8 mouse cellular contexts compared by ENCODE assay signal in the genomic region with DNA sequence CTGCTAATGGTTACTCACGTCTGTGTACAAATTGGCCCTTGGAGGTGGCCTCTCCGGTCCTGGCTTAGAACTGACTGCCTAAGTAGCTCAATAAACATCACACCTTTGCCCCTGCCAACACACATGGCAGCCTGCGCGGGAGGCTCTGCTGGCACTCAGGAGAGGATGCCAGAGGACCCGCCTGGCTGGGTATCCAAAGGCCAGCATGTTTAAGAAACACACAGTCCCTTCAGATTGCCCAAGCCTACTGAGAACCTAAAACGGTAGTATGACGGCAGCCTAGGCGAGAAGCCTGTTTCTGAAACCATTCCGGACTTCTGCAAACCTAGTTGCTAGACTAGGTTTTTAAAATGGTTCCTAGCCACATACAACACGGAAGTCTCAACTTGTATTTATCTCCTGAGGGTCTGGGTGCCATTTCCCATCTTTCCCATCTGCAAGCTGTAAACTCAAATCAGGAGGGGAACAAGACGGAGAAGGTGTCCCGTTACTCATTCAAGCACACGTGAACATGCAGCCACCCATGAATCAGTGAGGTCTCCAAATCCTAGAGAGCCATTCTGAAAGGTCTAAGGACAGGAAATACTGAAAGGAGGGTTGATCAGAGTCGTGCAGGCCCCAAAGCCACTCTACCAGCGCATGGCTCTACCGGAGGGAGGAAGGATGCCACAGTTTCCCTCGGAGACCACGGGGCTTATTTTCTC. TPM values are rescaled to one million over a fixed set of nuclear protein-coding genes. Genes with fewer than 3 reads are reported as not detected.
A peak's percentile ranks its signal among the peaks of the same experiment; 100 is the strongest.
DNase-seq lines count a peak whose midpoint lies in the region; ATAC-seq and TF ChIP-seq lines count a peak whose summit lies in the region.

No protein-coding gene starts in this region.

- no peaks in the 10 kb centered on the region for H3K36me3 ChIP-seq in heart, embryonic 15.5 days
- H3K36me3 ChIP-seq in E14TG2a.4 (ENCODE audit: insufficient read depth, low read length): no peaks in the 10 kb centered on the region
- no peaks in the 10 kb centered on the region for H3K36me3 ChIP-seq in forebrain, embryonic 12.5 days (replicated peaks)
- H3K36me3 ChIP-seq in heart, embryonic 10.5 days: 0 out of 2 replicates have a peak, but pooled peaks cover 9% of the 10 kb centered on the region

- no peaks in the 10 kb centered on the region for H3K9me3 ChIP-seq in heart, embryonic 15.5 days (replicated peaks)
- H3K9me3 ChIP-seq in E14TG2a.4 (ENCODE audit: low read length): no peaks in the 10 kb centered on the region
- H3K9me3 ChIP-seq in forebrain, embryonic 12.5 days: no peaks in the 10 kb centered on the region
- H3K9me3 ChIP-seq in heart, embryonic 10.5 days: no peaks in the 10 kb centered on the region

- TF ChIP-seq CTCF in E14TG2a.4 (conservative IDR thresholded peaks at IDR 0.05; ENCODE audit: low read length): no peak

- H3K4me1 ChIP-seq in heart, embryonic 15.5 days (replicated peaks): peaks cover 21% of the 10 kb centered on the region
- peaks cover 27% of the 10 kb centered on the region for H3K4me1 ChIP-seq in E14TG2a.4 (replicated peaks; ENCODE audit: low read depth, low read length)
- no peaks in the 10 kb centered on the region for H3K4me1 ChIP-seq in forebrain, embryonic 12.5 days
- H3K4me1 ChIP-seq in heart, embryonic 10.5 days: peaks cover 56% of the 10 kb centered on the region

- H3K27me3 ChIP-seq in heart, embryonic 15.5 days: no peaks in the 10 kb centered on the region
- peaks cover 33% of the 10 kb centered on the region for H3K27me3 ChIP-seq in E14TG2a.4 (ENCODE audit: insufficient read depth, low read length)
- H3K27me3 ChIP-seq in forebrain, embryonic 12.5 days: no peaks in the 10 kb centered on the region; the same call in 1 of the 2 replicates
- H3K27me3 ChIP-seq in heart, embryonic 10.5 days (ENCODE audit: insufficient read depth, poor library complexity, severe bottlenecking): no peaks in the 10 kb centered on the region

- no peak for DNase-seq in heart, adult 9 months (ENCODE audit: low spot score in 2 of 2)
- no peak for DNase-seq in adrenal gland, postnatal 36 days
- DNase-seq in heart, embryonic 10.5 days (ENCODE audit: low spot score): no peak

- ATAC-seq in heart, embryonic 15.5 days (replicated peaks; ENCODE audit: insufficient number of reproducible peaks, insufficient read depth, low FRiP score, low read depth): no peak
- peak; percentile 13 to 47; a peak in 2 of 4 replicates for ATAC-seq in hematopoietic stem cell, adult 5-6 weeks (replicated peaks in 1 of 2; ENCODE audit: insufficient read depth in 1 of 2, low FRiP score in 2 of 2, low TSS enrichment in 1 of 2, low read depth in 1 of 2, poor library complexity in 2 of 2, severe bottlenecking in 2 of 2)
- peak; percentile 59 for ATAC-seq in monocyte, adult 5-6 weeks (replicated peaks; ENCODE audit: insufficient number of reproducible peaks, low FRiP score, low TSS enrichment, poor library complexity, severe bottlenecking)
- no peak for ATAC-seq in forebrain, embryonic 12.5 days (ENCODE audit: low FRiP score)

- no peak overlapping the region; the same call in 1 of the 2 replicates for H3K4me2 ChIP-seq in heart, embryonic 15.5 days
- no peak overlapping the region for H3K4me2 ChIP-seq in forebrain, embryonic 12.5 days

- H3K9ac ChIP-seq in heart, embryonic 15.5 days: no peak overlapping the region
- H3K9ac ChIP-seq in forebrain, embryonic 12.5 days: no peak overlapping the region

- peak overlapping the region; percentile 47 for H3K27ac ChIP-seq in heart, embryonic 15.5 days
- no peak overlapping the region for H3K27ac ChIP-seq in forebrain, embryonic 12.5 days
- H3K27ac ChIP-seq in heart, embryonic 10.5 days: no peak overlapping the region

- H3K4me3 ChIP-seq in heart, embryonic 15.5 days: peak overlapping the region; percentile 26; the same call in 1 of the 2 replicates
- H3K4me3 ChIP-seq in E14TG2a.4 (replicated peaks; ENCODE audit: low read length): peak overlapping the region; percentile 63
- no peak overlapping the region for H3K4me3 ChIP-seq in forebrain, embryonic 12.5 days (replicated peaks)
- H3K4me3 ChIP-seq in heart, embryonic 10.5 days: no peak overlapping the region

- WGBS in heart, embryonic 15.5 days: 76% methylated on average over 18 of the region's 18 CpGs
- 82% methylated on average over 18 of the region's 18 CpGs for WGBS in forebrain, embryonic 12.5 days
- WGBS in heart, embryonic 10.5 days: 80% methylated on average over 18 of the region's 18 CpGs

RNA-seq across cellular contexts. Expression of a gene that starts 45.8 kb away (rescaled TPM):
- polyA plus RNA-seq in heart, embryonic 15.5 days (2015; fragmentation: Nextera tagmentation; extraction: Ambion mirVana): 11.0 and 16.0 TPM in 2 replicates
- 79.4 and 93.7 TPM in 2 replicates for total RNA-seq in hematopoietic stem cell, adult 5-6 weeks (2017)
- total RNA-seq in monocyte, adult 5-6 weeks (2017): 231 to 259 TPM (median 238 TPM) in 3 replicates
- 0.98 and 1.1 TPM in 2 replicates for polyA plus RNA-seq in forebrain, embryonic 12.5 days (2016; fragmentation: Nextera tagmentation; extraction: Ambion mirVana)
- 10 to 100 TPM; 13.4 to 14.1 TPM for total RNA-seq in adrenal gland, postnatal 36 days (2021)
- polyA plus RNA-seq in heart, embryonic 10.5 days (2016; fragmentation: Nextera tagmentation; extraction: Ambion mirVana): 44.4 and 64.0 TPM in 2 replicates

RNA-seq across cellular contexts. Expression of a gene that starts 46.3 kb away (rescaled TPM):
- 41.2 and 47.9 TPM in 2 replicates for polyA plus RNA-seq in heart, embryonic 15.5 days (2015; fragmentation: Nextera tagmentation; extraction: Ambion mirVana)
- 30.3 and 45.0 TPM in 2 replicates for total RNA-seq in hematopoietic stem cell, adult 5-6 weeks (2017)
- 4.0 to 11.8 TPM (median 9.0 TPM) in 3 replicates for total RNA-seq in monocyte, adult 5-6 weeks (2017)
- 54.8 and 56.0 TPM in 2 replicates for polyA plus RNA-seq in forebrain, embryonic 12.5 days (2016; fragmentation: Nextera tagmentation; extraction: Ambion mirVana)
- 10 to 100 TPM; 34.8 to 46.9 TPM for total RNA-seq in adrenal gland, postnatal 36 days (2021)
- polyA plus RNA-seq in heart, embryonic 10.5 days (2016; fragmentation: Nextera tagmentation; extraction: Ambion mirVana): 54.8 and 62.9 TPM in 2 replicates

Comparison
In these comparisons a context has a peak if more than half of its experiments do, and no peak if none do; other contexts are left out.
1. H3K4me3 ChIP-seq: peak in heart, embryonic 15.5 days (single experiment) and E14TG2a.4 (single experiment); none in forebrain, embryonic 12.5 days (single experiment) and heart, embryonic 10.5 days (single experiment).
2. ATAC-seq: peak in hematopoietic stem cell, adult 5-6 weeks (2 of 2) and monocyte, adult 5-6 weeks (single experiment); none in heart, embryonic 15.5 days (single experiment) and forebrain, embryonic 12.5 days (single experiment).